Mouse (Mus musculus): ENCODE measurements at regions not wholly inside any gene's neighbourhood (a gene's known extent, or its start where the extent isn't known, plus 50 kb on each side); places are given as distances from the start of the nearest gene placed in this dataset.

GRCm38 (mm10) chr10:104367219-104367618 is 173.4 kb downstream of the Gm4340 start:
- H3K4me3 ChIP-seq (ENCODE audit: low read length) = no peak overlapping the region
- no peak for ATAC-seq (ENCODE audit: low FRiP score, low TSS enrichment)
- H3K27me3 ChIP-seq (ENCODE audit: control insufficient read depth, insufficient read depth, low read length) = no peaks in the 10 kb centered on the region
- no peak overlapping the region for H3K9ac ChIP-seq (ENCODE audit: low read depth, low read length)
- no peaks in the 10 kb centered on the region for H3K4me1 ChIP-seq (ENCODE audit: control insufficient read depth, insufficient read depth, low read length)
- 93% methylated on average over 2 of the region's 2 CpGs for WGBS
- no peak overlapping the region for H3K27ac ChIP-seq (ENCODE audit: low read depth, low read length)
- no peak overlapping the region for H3K4me2 ChIP-seq (replicated peaks; ENCODE audit: low read depth, low read length)
- no peaks in the 10 kb centered on the region for H3K36me3 ChIP-seq (ENCODE audit: control insufficient read depth, insufficient read depth, low read length)
- no peaks in the 10 kb centered on the region for H3K9me3 ChIP-seq (ENCODE audit: control insufficient read depth, low read length)

GRCm38 (mm10) chr10:104374567-104374966 is 180.7 kb downstream of the Gm4340 start:
- Histone ChIP-seq H3K27ac (ENCODE audit: low read depth, low read length) (no peak overlapping the region), H3K27me3 (ENCODE audit: control insufficient read depth, insufficient read depth, low read length) (no peaks in the 10 kb centered on the region), H3K9me3 (ENCODE audit: control insufficient read depth, low read length) (no peaks in the 10 kb centered on the region), H3K4me2 (replicated peaks; ENCODE audit: low read depth, low read length) (no peak overlapping the region), H3K4me1 (ENCODE audit: control insufficient read depth, insufficient read depth, low read length) (no peaks in the 10 kb centered on the region), H3K4me3 (ENCODE audit: low read length) (no peak overlapping the region), H3K36me3 (ENCODE audit: control insufficient read depth, insufficient read depth, low read length) (no peaks in the 10 kb centered on the region), H3K9ac (ENCODE audit: low read depth, low read length) (no peak overlapping the region)
- ATAC-seq (ENCODE audit: low FRiP score, low TSS enrichment) = no peak
- WGBS = 67% methylated on average over 1 of the region's 1 CpGs

- WGBS = 69% methylated on average over 2 of the region's 2 CpGs
- no peak overlapping the region for H3K9ac ChIP-seq (ENCODE audit: low read depth, low read length)
- H3K27ac ChIP-seq (ENCODE audit: low read depth, low read length) = no peak overlapping the region
- no peaks in the 10 kb centered on the region for H3K4me1 ChIP-seq (ENCODE audit: control insufficient read depth, insufficient read depth, low read length)
- H3K4me3 ChIP-seq (ENCODE audit: low read length) = no peak overlapping the region
- no peaks in the 10 kb centered on the region for H3K9me3 ChIP-seq (ENCODE audit: control insufficient read depth, low read length)
- H3K4me2 ChIP-seq (replicated peaks; ENCODE audit: low read depth, low read length) = no peak overlapping the region
- ATAC-seq (ENCODE audit: low FRiP score, low TSS enrichment) = no peak
- no peaks in the 10 kb centered on the region for H3K27me3 ChIP-seq (ENCODE audit: control insufficient read depth, insufficient read depth, low read length)
- H3K36me3 ChIP-seq (ENCODE audit: control insufficient read depth, insufficient read depth, low read length) = no peaks in the 10 kb centered on the region
Measured at GRCm38 (mm10) chr10:104388254-104388653, 194.4 kb downstream of the Gm4340 start.

GRCm38 (mm10) chr10:104395711-104396110 is 201.9 kb downstream of the Gm4340 start:
- Histone ChIP-seq H3K27me3 (ENCODE audit: control insufficient read depth, insufficient read depth, low read length) (no peaks in the 10 kb centered on the region), H3K36me3 (ENCODE audit: control insufficient read depth, insufficient read depth, low read length) (no peaks in the 10 kb centered on the region), H3K9ac (ENCODE audit: low read depth, low read length) (no peak overlapping the region), H3K9me3 (ENCODE audit: control insufficient read depth, low read length) (no peaks in the 10 kb centered on the region), H3K27ac (ENCODE audit: low read depth, low read length) (no peak overlapping the region), H3K4me1 (ENCODE audit: control insufficient read depth, insufficient read depth, low read length) (no peaks in the 10 kb centered on the region), H3K4me2 (replicated peaks; ENCODE audit: low read depth, low read length) (no peak overlapping the region), H3K4me3 (ENCODE audit: low read length) (no peak overlapping the region)
- 23% methylated on average over 1 of the region's 1 CpGs for WGBS
- no peak for ATAC-seq (ENCODE audit: low FRiP score, low TSS enrichment)

GRCm38 (mm10) chr10:104408751-104409150 is 214.9 kb downstream of the Gm4340 start:
- no peaks in the 10 kb centered on the region for H3K4me1 ChIP-seq (ENCODE audit: control insufficient read depth, insufficient read depth, low read length)
- 70% methylated on average over 4 of the region's 4 CpGs for WGBS
- H3K9me3 ChIP-seq (ENCODE audit: control insufficient read depth, low read length) = no peaks in the 10 kb centered on the region
- no peak overlapping the region for H3K27ac ChIP-seq (ENCODE audit: low read depth, low read length)
- no peak overlapping the region for H3K4me3 ChIP-seq (ENCODE audit: low read length)
- ATAC-seq (ENCODE audit: low FRiP score, low TSS enrichment) = no peak
- H3K36me3 ChIP-seq (ENCODE audit: control insufficient read depth, insufficient read depth, low read length) = no peaks in the 10 kb centered on the region
- no peak overlapping the region for H3K4me2 ChIP-seq (replicated peaks; ENCODE audit: low read depth, low read length)
- H3K27me3 ChIP-seq (ENCODE audit: control insufficient read depth, insufficient read depth, low read length) = no peaks in the 10 kb centered on the region
- H3K9ac ChIP-seq (ENCODE audit: low read depth, low read length) = no peak overlapping the region

- Histone ChIP-seq H3K9me3 (ENCODE audit: control insufficient read depth, low read length) (no peaks in the 10 kb centered on the region), H3K9ac (ENCODE audit: low read depth, low read length) (no peak overlapping the region), H3K4me2 (replicated peaks; ENCODE audit: low read depth, low read length) (no peak overlapping the region), H3K4me3 (ENCODE audit: low read length) (no peak overlapping the region), H3K36me3 (ENCODE audit: control insufficient read depth, insufficient read depth, low read length) (no peaks in the 10 kb centered on the region), H3K4me1 (ENCODE audit: control insufficient read depth, insufficient read depth, low read length) (no peaks in the 10 kb centered on the region), H3K27ac (ENCODE audit: low read depth, low read length) (no peak overlapping the region), H3K27me3 (ENCODE audit: control insufficient read depth, insufficient read depth, low read length) (no peaks in the 10 kb centered on the region)
- ATAC-seq (ENCODE audit: low FRiP score, low TSS enrichment) = no peak
Measured at GRCm38 (mm10) chr10:104422541-104422940, 228.7 kb downstream of the Gm4340 start.

GRCm38 (mm10) chr10:104423161-104423560 is 229.3 kb downstream of the Gm4340 start:
- Histone ChIP-seq H3K27ac (ENCODE audit: low read depth, low read length) (no peak overlapping the region), H3K4me1 (ENCODE audit: control insufficient read depth, insufficient read depth, low read length) (no peaks in the 10 kb centered on the region), H3K9ac (ENCODE audit: low read depth, low read length) (no peak overlapping the region), H3K4me2 (replicated peaks; ENCODE audit: low read depth, low read length) (no peak overlapping the region), H3K4me3 (ENCODE audit: low read length) (no peak overlapping the region), H3K9me3 (ENCODE audit: control insufficient read depth, low read length) (no peaks in the 10 kb centered on the region), H3K36me3 (ENCODE audit: control insufficient read depth, insufficient read depth, low read length) (no peaks in the 10 kb centered on the region), H3K27me3 (ENCODE audit: control insufficient read depth, insufficient read depth, low read length) (no peaks in the 10 kb centered on the region)
- ATAC-seq (ENCODE audit: low FRiP score, low TSS enrichment) = no peak
- WGBS = 87% methylated on average over 4 of the region's 4 CpGs

- Histone ChIP-seq H3K9me3 (ENCODE audit: control insufficient read depth, low read length) (no peaks in the 10 kb centered on the region), H3K9ac (ENCODE audit: low read depth, low read length) (no peak overlapping the region), H3K27me3 (ENCODE audit: control insufficient read depth, insufficient read depth, low read length) (no peaks in the 10 kb centered on the region), H3K4me3 (ENCODE audit: low read length) (no peak overlapping the region), H3K4me1 (ENCODE audit: control insufficient read depth, insufficient read depth, low read length) (no peaks in the 10 kb centered on the region), H3K4me2 (replicated peaks; ENCODE audit: low read depth, low read length) (no peak overlapping the region), H3K27ac (ENCODE audit: low read depth, low read length) (no peak overlapping the region), H3K36me3 (ENCODE audit: control insufficient read depth, insufficient read depth, low read length) (no peaks in the 10 kb centered on the region)
- no peak for ATAC-seq (ENCODE audit: low FRiP score, low TSS enrichment)
Measured at GRCm38 (mm10) chr10:104423761-104424160, 229.9 kb downstream of the Gm4340 start.

GRCm38 (mm10) chr10:104444926-104445325 is 251.1 kb downstream of the Gm4340 start:
- no peak overlapping the region for H3K4me3 ChIP-seq (ENCODE audit: low read length)
- H3K27me3 ChIP-seq (ENCODE audit: control insufficient read depth, insufficient read depth, low read length) = no peaks in the 10 kb centered on the region
- ATAC-seq (ENCODE audit: low FRiP score, low TSS enrichment) = no peak
- no peaks in the 10 kb centered on the region for H3K9me3 ChIP-seq (ENCODE audit: control insufficient read depth, low read length)
- H3K27ac ChIP-seq (ENCODE audit: low read depth, low read length) = no peak overlapping the region
- H3K4me2 ChIP-seq (replicated peaks; ENCODE audit: low read depth, low read length) = no peak overlapping the region
- H3K9ac ChIP-seq (ENCODE audit: low read depth, low read length) = no peak overlapping the region
- WGBS = 86% methylated on average over 4 of the region's 4 CpGs
- no peaks in the 10 kb centered on the region for H3K4me1 ChIP-seq (ENCODE audit: control insufficient read depth, insufficient read depth, low read length)
- no peaks in the 10 kb centered on the region for H3K36me3 ChIP-seq (ENCODE audit: control insufficient read depth, insufficient read depth, low read length)
